Mouse (Mus musculus): ENCODE data around the gene Scrn3.

- no peak for TF ChIP-seq CTCF (IDR thresholded peaks at IDR 0.05; ENCODE audit: borderline replicate concordance, extremely low read depth, insufficient read depth, insufficient read length)
- no peak for TF ChIP-seq POLR2A (IDR thresholded peaks at IDR 0.05; ENCODE audit: borderline replicate concordance, extremely low read depth, insufficient read depth, insufficient read length, poor library complexity, severe bottlenecking)
Observed at GRCm38 (mm10) chr2:73275261-73276040, 37.0 kb upstream of the Scrn3 start.
